Mouse (Mus musculus): ENCODE data around the gene Speer1. TPM values are rescaled to one million over a fixed set of nuclear protein-coding genes. Genes with fewer than 3 reads are reported as not detected.

The Speer1 gene
- not detected in 2 replicates for polyA plus RNA-seq (2012; rRNA removed; ENCODE audit: low replicate concordance)

DNA sequence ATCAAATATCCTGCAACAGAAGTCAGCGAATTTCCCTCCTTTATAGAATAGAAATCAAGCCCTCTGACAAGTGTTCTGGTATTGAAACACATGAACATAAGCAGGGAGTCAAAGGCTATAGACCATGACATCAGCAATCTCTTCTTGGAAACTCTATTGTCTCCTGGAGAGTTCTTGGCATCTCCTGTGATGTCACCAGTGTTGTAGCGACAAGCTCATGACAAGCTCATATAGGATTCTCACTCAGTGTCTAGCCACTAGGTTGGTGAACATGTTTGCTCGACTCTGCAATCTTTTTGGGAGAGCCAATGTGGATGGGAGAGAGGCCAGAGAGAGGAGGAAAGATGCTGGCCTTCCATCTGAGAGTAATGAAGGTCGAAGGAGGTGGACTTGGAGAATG lies at the start of gene Speer1:
Gene Speer1 (plus strand): TSS at position 301 of the 400 bp plus-strand sequence.

Other genes with a start within 250 kb of the Speer1 start
- not detected in 2 replicates for gene Gm8879, start 213.9 kb upstream of the Speer1 start, polyA plus RNA-seq (2012; rRNA removed; ENCODE audit: low replicate concordance)
- not detected in 2 replicates for gene Gm5861, start 158.4 kb upstream of the Speer1 start, polyA plus RNA-seq (2012; rRNA removed; ENCODE audit: low replicate concordance)
- not detected in 2 replicates for gene Gm8890, start 85.5 kb upstream of the Speer1 start, polyA plus RNA-seq (2012; rRNA removed; ENCODE audit: low replicate concordance)
- not detected in 2 replicates for gene Gm8897, start 74.9 kb downstream of the Speer1 start, polyA plus RNA-seq (2012; rRNA removed; ENCODE audit: low replicate concordance)
- not detected in 2 replicates for gene Gm8906, start 161.2 kb downstream of the Speer1 start, polyA plus RNA-seq (2012; rRNA removed; ENCODE audit: low replicate concordance)

Measured in mammary gland, adult 2 months (tissue).